Mouse (Mus musculus) limb, embryonic 15.5 days (tissue): ENCODE measurements around the gene 4930523C07Rik. TPM values are rescaled to one million over a fixed set of nuclear protein-coding genes. Genes with fewer than 3 reads are reported as not detected.

ENCODE experiments used
- ATAC-seq: fragments of 200-750 bp; cut with Nextera tagmentation; 2 replicates; pipeline ENCODE4 v1.8.0; 2017; ENCODE audit warnings: low read depth, moderate TSS enrichment; ENCODE audit not compliant: insufficient number of reproducible peaks, low FRiP score, low TSS enrichment
- H3K27ac ChIP-seq: fragments of 300-500 bp; sonication (generic); 2 replicates; pipeline ENCODE4 v1.5.1; 2015; ENCODE audit warnings: moderate library complexity, mild to moderate bottlenecking, inconsistent platforms
- H3K27me3 ChIP-seq: fragments of 300-500 bp; sonication (generic); 2 replicates; pipeline ENCODE4 v1.6.1; 2015; ENCODE audit warnings: inconsistent platforms
- H3K36me3 ChIP-seq: fragments of 300-500 bp; sonication (generic); 2 replicates; pipeline ENCODE4 v1.6.1; 2015; ENCODE audit warnings: inconsistent platforms
- H3K4me1 ChIP-seq: fragments of 300-500 bp; sonication (generic); 2 replicates; pipeline ENCODE4 v1.6.1; 2015; ENCODE audit warnings: inconsistent platforms
- H3K4me2 ChIP-seq: fragments of 300-500 bp; sonication (generic); 2 replicates; pipeline ENCODE4 v1.6.1; 2015; ENCODE audit warnings: mild to moderate bottlenecking, inconsistent platforms
- H3K4me3 ChIP-seq: fragments of 300-500 bp; sonication (generic); 2 replicates; pipeline ENCODE4 v1.5.1; 2015; ENCODE audit warnings: mild to moderate bottlenecking, inconsistent platforms
- H3K9ac ChIP-seq: fragments of 300-500 bp; sonication (generic); 2 replicates; pipeline ENCODE4 v1.6.1; 2015; ENCODE audit warnings: inconsistent platforms
- H3K9me3 ChIP-seq: fragments of 300-500 bp; sonication (generic); 2 replicates; pipeline ENCODE4 v1.6.1; 2016; ENCODE audit warnings: inconsistent platforms
- WGBS: fragments of 180-500 bp; shearing (Covaris S2); methylation state at CpG from one replicate; pipeline ENCODE4 v1.1.7; 2015; 5-methylcytosine and 5-hydroxymethylcytosine counted together
- polyA plus RNA-seq: library from polyadenylated mRNA; unstranded; fragments of >200 nt; fragmentation: Nextera tagmentation; extraction: Ambion mirVana; gene quantifications from 2 replicates; pipeline ENCODE4 v1.2.1, GENCODE M21; 2015

The 4930523C07Rik gene
- polyA plus RNA-seq, 1 experiment from 2014 or later: 19.5 TPM

DNA sequence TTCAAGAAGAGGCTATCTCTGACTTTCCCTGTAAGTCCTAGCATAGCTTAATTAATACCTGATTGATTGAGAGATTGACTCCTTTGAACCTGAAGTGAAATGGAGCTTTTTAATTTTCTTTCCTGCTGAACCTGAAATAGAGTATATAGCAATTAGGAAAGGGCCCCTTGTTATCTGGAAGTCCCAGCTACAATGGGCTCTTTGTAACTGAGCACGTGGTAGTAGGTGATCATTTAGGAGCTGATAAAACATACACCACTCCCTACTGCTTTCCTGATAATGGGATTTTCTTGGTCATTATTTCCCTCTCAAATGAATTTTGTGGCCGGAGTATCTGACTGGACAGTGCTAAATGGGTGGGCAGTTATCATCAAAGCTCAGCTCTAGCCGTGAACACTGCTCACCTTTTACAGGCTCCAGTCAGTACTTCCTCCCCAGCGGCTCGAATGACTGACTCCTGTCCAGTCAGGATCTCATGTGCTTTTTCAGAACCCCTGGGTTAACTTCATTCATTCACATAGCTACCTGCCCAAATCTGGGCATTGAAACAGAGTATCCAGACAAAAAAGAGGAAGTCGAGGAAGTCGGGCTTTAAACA is 20.5 kb downstream of the 4930523C07Rik start:
- no peak for ATAC-seq
- no peak overlapping the region for H3K4me3 ChIP-seq
- WGBS: 74% methylated on average over 7 of the region's 7 CpGs
- H3K4me2 ChIP-seq: no peak overlapping the region
- no peak overlapping the region for H3K9ac ChIP-seq
- no peak overlapping the region for H3K27ac ChIP-seq
- no peaks in the 10 kb centered on the region for H3K36me3 ChIP-seq
- H3K9me3 ChIP-seq: no peaks in the 10 kb centered on the region
- no peaks in the 10 kb centered on the region for H3K27me3 ChIP-seq
- 0 out of 2 replicates have a peak, but pooled peaks cover 3% of the 10 kb centered on the region for H3K4me1 ChIP-seq

DNA sequence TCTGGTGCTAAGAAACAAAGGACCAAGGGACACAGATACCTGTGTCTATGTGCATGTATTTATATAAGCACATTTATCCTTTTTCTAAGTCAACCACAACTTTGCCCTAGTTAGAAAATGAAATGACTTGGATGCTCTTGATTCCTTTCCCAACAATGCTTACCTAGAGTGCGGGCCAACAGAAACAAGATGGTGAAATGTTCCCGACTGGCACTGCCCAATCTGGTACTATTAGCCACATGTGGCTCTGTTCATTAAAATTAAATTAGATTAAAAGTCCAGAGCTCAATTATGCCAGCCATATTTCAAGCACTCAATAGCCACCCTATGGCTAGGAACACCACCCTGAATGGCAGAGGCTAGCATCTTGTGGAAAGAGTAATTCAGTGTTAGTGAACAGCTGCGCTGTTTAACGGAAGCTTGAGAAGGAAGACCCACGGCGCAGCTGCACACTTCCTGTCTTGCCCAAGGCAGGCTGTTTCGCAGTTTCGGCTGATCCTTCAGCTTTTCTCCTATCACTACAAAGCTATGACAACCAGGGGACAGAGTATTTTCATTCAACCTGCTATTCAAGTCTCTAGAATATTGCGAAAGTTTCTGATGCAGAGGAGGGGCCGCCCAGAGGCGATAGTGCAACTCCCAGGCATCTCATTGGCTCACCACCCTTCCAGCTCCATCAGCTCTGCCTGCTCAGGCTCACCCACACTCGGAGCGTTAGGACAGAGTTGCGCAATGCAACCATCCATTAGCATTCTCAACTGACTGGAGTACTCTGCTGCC is 34.9 kb downstream of the 4930523C07Rik start:
- H3K4me1 ChIP-seq: no peaks in the 10 kb centered on the region
- H3K9me3 ChIP-seq: no peaks in the 10 kb centered on the region
- 0 out of 2 replicates have a peak, but pooled peaks have one; percentile 16 for ATAC-seq
- no peak overlapping the region for H3K4me2 ChIP-seq
- H3K36me3 ChIP-seq: 0 out of 2 replicates have a peak, but pooled peaks cover 5% of the 10 kb centered on the region
- no peak overlapping the region for H3K4me3 ChIP-seq
- WGBS: 59% methylated on average over 14 of the region's 14 CpGs
- H3K27me3 ChIP-seq: no peaks in the 10 kb centered on the region
- no peak overlapping the region for H3K9ac ChIP-seq
- H3K27ac ChIP-seq: no peak overlapping the region

DNA sequence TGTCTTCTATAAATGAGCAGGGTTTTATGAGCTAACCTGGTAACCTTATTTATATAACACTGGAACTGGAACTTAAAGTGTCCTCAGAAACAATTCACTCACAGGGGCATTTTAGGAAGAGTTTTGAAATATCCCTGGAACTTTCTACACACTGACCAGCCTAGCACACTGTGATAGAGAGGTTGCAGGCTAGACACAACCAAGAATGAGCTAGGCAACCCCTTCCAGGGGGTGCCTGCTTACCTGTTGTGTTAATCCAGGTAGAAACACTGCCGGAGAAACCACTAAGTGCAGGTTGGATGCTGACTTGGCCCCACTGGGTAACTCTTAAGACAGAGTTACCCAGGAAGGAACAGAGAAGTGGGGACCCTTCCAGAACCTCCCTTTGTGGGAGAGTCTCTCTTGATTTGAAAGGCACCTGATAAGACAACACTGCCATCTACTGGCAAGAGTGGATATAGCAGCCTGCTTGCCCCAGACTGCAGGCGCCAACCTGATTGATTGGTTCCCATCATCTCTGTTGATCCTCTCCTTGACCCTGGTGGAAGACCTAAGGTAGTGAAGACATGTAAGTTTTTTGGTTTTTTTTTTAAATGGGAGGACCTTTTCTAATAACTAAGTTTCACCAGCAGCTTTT is 36.7 kb downstream of the 4930523C07Rik start:
- Histone ChIP-seq H3K4me1 (no peaks in the 10 kb centered on the region), H3K9ac (no peak overlapping the region), H3K4me3 (no peak overlapping the region), H3K9me3 (no peaks in the 10 kb centered on the region), H3K4me2 (no peak overlapping the region), H3K27ac (no peak overlapping the region), H3K27me3 (no peaks in the 10 kb centered on the region), H3K36me3 (0 out of 2 replicates have a peak, but pooled peaks cover 3% of the 10 kb centered on the region)
- ATAC-seq: no peak
- 28% methylated on average over 2 of the region's 2 CpGs for WGBS

DNA sequence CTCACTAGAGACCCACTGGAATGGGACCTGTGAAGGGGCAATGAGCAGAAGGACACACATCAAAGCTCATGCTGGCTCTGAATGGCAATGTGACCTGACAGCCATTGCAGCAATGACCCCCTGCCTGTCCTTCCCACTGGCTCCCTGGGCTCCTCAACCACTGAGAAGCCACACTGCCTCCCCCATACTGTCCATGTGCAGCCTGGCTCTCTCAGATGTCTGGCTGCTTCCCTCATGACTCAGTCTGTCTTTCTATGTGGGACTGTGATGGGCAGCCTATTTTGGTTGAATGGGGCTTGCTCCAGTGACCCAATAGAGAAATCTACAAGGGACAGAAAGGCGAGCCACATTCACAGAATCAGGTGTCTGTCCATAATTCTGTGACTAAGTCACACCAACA is 38.5 kb downstream of the 4930523C07Rik start:
- no peaks in the 10 kb centered on the region for H3K9me3 ChIP-seq
- no peak for ATAC-seq
- no peaks in the 10 kb centered on the region for H3K27me3 ChIP-seq
- no peaks in the 10 kb centered on the region for H3K4me1 ChIP-seq
- no peak overlapping the region for H3K4me3 ChIP-seq
- no peak overlapping the region for H3K27ac ChIP-seq
- 78% methylated on average over 1 of the region's 1 CpGs for WGBS
- no peak overlapping the region for H3K4me2 ChIP-seq
- no peaks in the 10 kb centered on the region for H3K36me3 ChIP-seq
- no peak overlapping the region for H3K9ac ChIP-seq

DNA sequence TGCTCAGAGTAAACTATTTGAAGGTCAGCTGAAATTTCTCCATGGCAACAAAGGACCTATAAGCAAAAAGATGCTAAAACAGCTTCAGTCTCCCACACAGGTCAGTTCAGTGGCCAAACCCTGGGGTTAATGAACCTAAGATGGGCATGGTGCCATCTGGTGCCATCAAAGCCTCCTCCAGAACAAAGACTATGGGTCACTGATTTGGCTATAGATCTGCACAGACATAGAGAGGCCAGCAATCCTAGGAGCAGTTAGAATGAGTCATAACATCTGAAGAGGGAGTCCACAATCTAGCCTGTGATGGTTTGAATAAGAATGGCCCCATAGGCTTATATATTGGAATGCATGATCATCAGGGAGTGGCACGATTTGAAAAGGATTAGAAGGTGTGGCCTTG is 40.1 kb downstream of the 4930523C07Rik start:
- no peak for ATAC-seq
- H3K36me3 ChIP-seq: no peaks in the 10 kb centered on the region
- H3K4me3 ChIP-seq: no peak overlapping the region
- no peaks in the 10 kb centered on the region for H3K4me1 ChIP-seq
- no peaks in the 10 kb centered on the region for H3K9me3 ChIP-seq
- H3K9ac ChIP-seq: no peak overlapping the region
- H3K4me2 ChIP-seq: no peak overlapping the region
- no peaks in the 10 kb centered on the region for H3K27me3 ChIP-seq
- 78% methylated on average over 1 of the region's 1 CpGs for WGBS
- no peak overlapping the region for H3K27ac ChIP-seq

DNA sequence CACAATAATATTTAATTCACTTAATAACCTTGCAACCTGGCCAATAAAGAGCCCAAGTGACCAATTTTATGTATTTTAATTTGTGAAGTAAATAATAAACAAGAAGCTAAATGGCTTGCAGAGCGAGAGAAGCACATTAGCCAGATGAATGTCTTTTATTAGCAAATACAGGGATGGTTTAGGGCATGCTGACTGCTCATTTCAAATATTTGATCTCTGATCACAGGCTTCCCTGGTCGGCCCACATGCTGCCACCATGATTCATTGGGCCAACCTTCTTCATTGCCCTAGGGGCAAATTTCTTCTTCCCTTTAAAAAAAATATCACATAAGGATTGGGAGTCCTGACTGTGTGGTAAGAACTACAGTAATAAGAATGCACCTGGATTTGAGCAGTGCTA is 42.5 kb downstream of the 4930523C07Rik start:
- Histone ChIP-seq H3K9ac (no peak overlapping the region), H3K9me3 (no peaks in the 10 kb centered on the region), H3K4me3 (no peak overlapping the region), H3K36me3 (no peaks in the 10 kb centered on the region), H3K4me2 (no peak overlapping the region), H3K27me3 (no peaks in the 10 kb centered on the region), H3K27ac (no peak overlapping the region), H3K4me1 (no peaks in the 10 kb centered on the region)
- ATAC-seq: no peak
- WGBS: 42% methylated on average over 2 of the region's 2 CpGs

DNA sequence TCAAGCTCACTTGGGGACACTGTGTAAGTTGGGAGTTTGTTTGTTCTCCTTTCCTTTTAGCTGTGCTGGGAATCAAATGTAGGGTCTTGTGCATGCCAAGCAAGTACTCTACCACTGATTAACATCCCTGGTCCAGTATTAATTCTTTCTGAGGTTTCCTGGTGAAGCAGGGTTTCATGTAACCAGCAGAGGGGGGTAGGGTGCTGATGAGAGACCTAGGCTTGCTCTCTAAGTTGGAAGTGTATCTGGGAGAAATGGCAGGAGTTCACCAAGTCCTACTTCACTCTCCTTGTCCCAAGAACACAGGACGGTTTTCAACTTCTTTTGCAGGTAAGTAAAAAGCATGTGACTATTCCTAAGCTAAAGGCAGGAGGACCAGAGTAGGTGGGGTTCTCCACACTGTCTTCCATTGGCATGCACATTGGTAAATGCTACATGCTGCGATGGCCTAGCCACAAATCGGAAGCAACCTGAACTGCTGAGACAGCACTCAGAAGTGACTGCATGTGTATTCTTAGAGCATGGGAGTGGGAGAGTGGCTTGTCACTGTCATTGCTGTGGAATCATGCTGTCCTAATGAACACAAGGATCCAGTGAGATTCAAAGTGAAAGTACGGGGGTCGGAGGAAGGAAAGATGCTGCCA is 55.6 kb downstream of the 4930523C07Rik start:
- Histone ChIP-seq H3K4me3 (no peak overlapping the region), H3K4me1 (no peaks in the 10 kb centered on the region), H3K27ac (no peak overlapping the region), H3K4me2 (no peak overlapping the region), H3K9ac (no peak overlapping the region), H3K36me3 (no peaks in the 10 kb centered on the region), H3K27me3 (no peaks in the 10 kb centered on the region), H3K9me3 (no peaks in the 10 kb centered on the region)
- ATAC-seq: no peak
- WGBS: 86% methylated on average over 5 of the region's 5 CpGs

DNA sequence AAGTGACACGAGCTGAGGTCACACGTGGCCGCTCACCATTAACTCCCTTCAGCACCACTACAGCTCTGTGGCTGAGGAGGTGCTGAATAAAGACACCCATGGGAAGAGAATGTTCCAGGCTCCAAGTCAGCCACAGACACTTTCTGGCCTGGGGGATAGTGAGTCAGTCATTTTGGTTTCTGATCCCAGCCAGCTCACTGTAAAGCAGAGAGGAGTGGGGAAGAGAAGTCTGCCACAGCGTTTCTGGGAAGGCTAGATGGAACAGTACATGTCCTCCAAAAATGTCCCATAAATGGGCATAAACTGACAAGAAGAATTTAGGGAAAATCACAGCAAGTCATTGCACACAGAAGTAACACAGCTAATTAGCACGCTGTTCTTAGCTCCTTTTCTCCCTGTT is 56.8 kb downstream of the 4930523C07Rik start:
- 68% methylated on average over 5 of the region's 5 CpGs for WGBS
- H3K4me1 ChIP-seq: no peaks in the 10 kb centered on the region
- H3K9me3 ChIP-seq: no peaks in the 10 kb centered on the region

DNA sequence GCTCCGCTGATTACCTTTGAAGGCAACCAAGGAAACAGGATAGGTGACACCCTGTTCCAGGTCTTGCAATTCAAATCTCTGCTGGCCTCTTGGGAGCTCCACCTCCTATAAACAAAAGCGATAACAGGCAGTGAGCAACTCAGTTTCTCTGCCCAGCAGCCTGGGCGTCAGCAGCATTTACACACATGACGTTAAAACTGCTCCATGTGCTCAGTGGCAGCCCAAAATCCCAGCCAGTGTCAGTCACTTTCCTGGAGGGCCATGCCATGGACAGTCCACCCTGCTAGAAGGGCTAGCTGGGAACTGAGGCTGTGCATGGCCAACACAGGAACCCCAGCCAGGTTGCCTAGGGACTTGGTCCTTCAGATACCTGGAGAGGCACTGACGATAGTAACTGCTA is 61.2 kb downstream of the 4930523C07Rik start:
- Histone ChIP-seq H3K27ac (no peak overlapping the region), H3K9me3 (no peaks in the 10 kb centered on the region), H3K4me1 (no peaks in the 10 kb centered on the region), H3K9ac (no peak overlapping the region), H3K4me2 (no peak overlapping the region), H3K36me3 (no peaks in the 10 kb centered on the region), H3K4me3 (no peak overlapping the region), H3K27me3 (no peaks in the 10 kb centered on the region)
- 68% methylated on average over 5 of the region's 5 CpGs for WGBS
- no peak for ATAC-seq

More for the DNA sequence above, 56.8 kb downstream of the 4930523C07Rik start:
- no peak for ATAC-seq
- Histone ChIP-seq H3K27me3 (no peaks in the 10 kb centered on the region), H3K4me2 (no peak overlapping the region), H3K4me3 (no peak overlapping the region), H3K27ac (no peak overlapping the region), H3K36me3 (no peaks in the 10 kb centered on the region), H3K9ac (no peak overlapping the region)

DNA sequence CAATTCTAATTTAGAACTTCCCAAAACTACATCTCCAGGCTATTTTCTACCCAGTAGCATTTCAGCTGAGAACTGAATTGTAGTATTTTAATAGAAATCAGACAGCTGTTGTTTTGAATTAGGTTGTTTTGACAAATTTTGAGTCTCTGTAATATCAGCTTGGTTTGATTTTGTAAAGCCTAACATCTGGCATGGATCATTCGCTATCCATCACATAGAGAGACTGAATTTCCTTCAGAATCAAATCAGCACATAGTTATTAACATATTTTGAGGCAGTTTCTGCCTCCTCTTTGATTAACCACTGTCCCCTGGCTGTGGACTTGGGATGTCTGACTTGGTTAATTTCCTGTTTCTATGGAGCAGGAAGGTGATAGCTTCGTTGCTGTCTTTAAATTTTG is 64.4 kb downstream of the 4930523C07Rik start:
- Histone ChIP-seq H3K9me3 (no peaks in the 10 kb centered on the region), H3K36me3 (no peaks in the 10 kb centered on the region), H3K27ac (no peak overlapping the region), H3K4me2 (no peak overlapping the region), H3K9ac (no peak overlapping the region), H3K4me1 (no peaks in the 10 kb centered on the region), H3K27me3 (no peaks in the 10 kb centered on the region), H3K4me3 (no peak overlapping the region)
- 56% methylated on average over 2 of the region's 2 CpGs for WGBS
- ATAC-seq: no peak

DNA sequence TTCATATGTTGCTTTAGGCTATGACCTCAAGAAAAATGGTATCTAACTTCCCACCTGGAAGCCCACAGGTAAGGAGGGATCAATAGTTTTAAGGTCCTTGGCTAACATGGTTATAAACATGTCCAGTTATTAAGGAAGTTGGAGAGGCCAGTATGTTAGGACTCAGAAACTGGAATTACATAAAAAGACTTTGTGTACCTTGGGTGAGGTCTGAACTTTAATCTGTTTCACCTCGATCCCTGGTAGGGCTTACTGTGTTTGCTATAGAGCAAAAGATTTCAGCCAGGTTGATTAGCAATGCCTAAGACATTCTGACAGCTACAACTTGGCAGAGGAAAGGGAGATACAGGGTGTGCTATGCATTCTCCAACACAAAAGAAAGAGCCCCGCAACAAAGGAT is 79.8 kb downstream of the 4930523C07Rik start:
- H3K4me2 ChIP-seq: no peak overlapping the region
- H3K27ac ChIP-seq: no peak overlapping the region
- no peaks in the 10 kb centered on the region for H3K27me3 ChIP-seq
- H3K9ac ChIP-seq: no peak overlapping the region
- H3K9me3 ChIP-seq: no peaks in the 10 kb centered on the region
- H3K36me3 ChIP-seq: no peaks in the 10 kb centered on the region
- no peak for ATAC-seq
- H3K4me3 ChIP-seq: no peak overlapping the region
- H3K4me1 ChIP-seq: no peaks in the 10 kb centered on the region
- WGBS: 84% methylated on average over 2 of the region's 2 CpGs
